ENCODE assay signal across 8 mouse cellular contexts in genomic region chr16:90220892-90221431, GRCm38 (mm10). TPM values are rescaled to one million over a fixed set of nuclear protein-coding genes. Genes with fewer than 3 reads are reported as not detected.
DNase-seq lines count a peak whose midpoint lies in the region; ATAC-seq and TF ChIP-seq lines count a peak whose summit lies in the region.

No protein-coding gene starts in this region.

- 0 out of 2 replicates have a peak, but pooled peaks have one; percentile 4 for TF ChIP-seq EP300 in heart, postnatal 0 days (IDR thresholded peaks at IDR 0.05; ENCODE audit: low read depth)

- no peaks in the 10 kb centered on the region for H3K27me3 ChIP-seq in kidney, embryonic 14.5 days (ENCODE audit: control insufficient read depth, insufficient read depth, low read length)
- H3K27me3 ChIP-seq in embryonic facial prominence, embryonic 12.5 days, result no peaks in the 10 kb centered on the region
- no peaks in the 10 kb centered on the region for H3K27me3 ChIP-seq in heart, postnatal 0 days (ENCODE audit: control insufficient read depth, insufficient read depth, low read length)
- no peaks in the 10 kb centered on the region for H3K27me3 ChIP-seq in myocyte (ENCODE audit: control insufficient read depth, insufficient read depth, insufficient read length)

- no peak for DNase-seq in kidney, postnatal 10 days
- DNase-seq in MN1 (ENCODE audit: low spot score), result peak; percentile 78
- peak; percentile 19 for DNase-seq in heart, postnatal 0 days (ENCODE audit: low spot score)
- DNase-seq in liver, result peak; percentile 88
- DNase-seq in spleen, postnatal 4 days (ENCODE audit: low spot score in 2 of 2), result no peak

- WGBS in kidney, embryonic 14.5 days, result under 1% methylated on average over 45 of the region's 52 CpGs
- 2% methylated on average over 48 of the region's 52 CpGs for WGBS in embryonic facial prominence, embryonic 12.5 days
- WGBS in heart, postnatal 0 days, result under 1% methylated on average over 51 of the region's 52 CpGs

- no peaks in the 10 kb centered on the region for H3K9me3 ChIP-seq in kidney, embryonic 14.5 days (ENCODE audit: control insufficient read depth, low read length)
- H3K9me3 ChIP-seq in embryonic facial prominence, embryonic 12.5 days, result no peaks in the 10 kb centered on the region
- H3K9me3 ChIP-seq in heart, postnatal 0 days (replicated peaks; ENCODE audit: control insufficient read depth, low read length), result no peaks in the 10 kb centered on the region

- H3K36me3 ChIP-seq in kidney, embryonic 14.5 days (ENCODE audit: control insufficient read depth, insufficient read depth, low read length), result peaks cover 28% of the 10 kb centered on the region
- peaks cover 26% of the 10 kb centered on the region for H3K36me3 ChIP-seq in embryonic facial prominence, embryonic 12.5 days
- H3K36me3 ChIP-seq in heart, postnatal 0 days (replicated peaks; ENCODE audit: control insufficient read depth, insufficient read depth, low read length), result peaks cover 28% of the 10 kb centered on the region
- H3K36me3 ChIP-seq in myocyte (ENCODE audit: control insufficient read depth, insufficient read depth), result peaks cover 26% of the 10 kb centered on the region

- TF ChIP-seq CTCF in heart, postnatal 0 days (IDR thresholded peaks at IDR 0.05; ENCODE audit: low read depth), result no peak

- peaks cover 31% of the 10 kb centered on the region for H3K79me2 ChIP-seq in myocyte (ENCODE audit: control insufficient read depth, insufficient read depth)

- no peak for TF ChIP-seq POLR2A in myocyte (IDR thresholded peaks at IDR 0.05; ENCODE audit: insufficient read length, low read depth)

- peak overlapping the region; percentile 82 for H3ac ChIP-seq in myocyte (ENCODE audit: control insufficient read depth, insufficient read length)

- H3K4me2 ChIP-seq in kidney, embryonic 14.5 days (replicated peaks; ENCODE audit: low read depth, low read length), result peak overlapping the region; percentile 83
- peak overlapping the region; percentile 78 for H3K4me2 ChIP-seq in embryonic facial prominence, embryonic 12.5 days (replicated peaks)
- peak overlapping the region; percentile 77 for H3K4me2 ChIP-seq in heart, postnatal 0 days (ENCODE audit: low read depth, low read length)
- H3K4me2 ChIP-seq in myocyte (ENCODE audit: low read depth), result peak overlapping the region; percentile 99

- ATAC-seq in kidney, embryonic 14.5 days (ENCODE audit: low FRiP score, low TSS enrichment), result peak; percentile 87
- ATAC-seq in embryonic facial prominence, embryonic 12.5 days (ENCODE audit: insufficient number of reproducible peaks, insufficient read depth, low FRiP score, low TSS enrichment), result peak; percentile 62
- ATAC-seq in heart, postnatal 0 days (ENCODE audit: insufficient read depth, low read depth), result peak; percentile 77

- H3K4me1 ChIP-seq in kidney, embryonic 14.5 days (ENCODE audit: control insufficient read depth, insufficient read depth, low read length), result peaks cover 7% of the 10 kb centered on the region
- H3K4me1 ChIP-seq in embryonic facial prominence, embryonic 12.5 days, result peaks cover 14% of the 10 kb centered on the region
- peaks cover 24% of the 10 kb centered on the region for H3K4me1 ChIP-seq in heart, postnatal 0 days (ENCODE audit: control insufficient read depth, insufficient read depth)

- H3K9ac ChIP-seq in kidney, embryonic 14.5 days (ENCODE audit: low read depth, low read length), result peak overlapping the region; percentile 90
- peak overlapping the region; percentile 81 for H3K9ac ChIP-seq in embryonic facial prominence, embryonic 12.5 days
- H3K9ac ChIP-seq in heart, postnatal 0 days (replicated peaks; ENCODE audit: low read depth, low read length), result peak overlapping the region; percentile 96

- H3K27ac ChIP-seq in kidney, embryonic 14.5 days (ENCODE audit: low read depth, low read length), result peak overlapping the region; percentile 93
- peak overlapping the region; percentile 81 for H3K27ac ChIP-seq in embryonic facial prominence, embryonic 12.5 days
- peak overlapping the region; percentile 96 for H3K27ac ChIP-seq in heart, postnatal 0 days (ENCODE audit: low read depth)

- peak overlapping the region; percentile 93 for H3K4me3 ChIP-seq in kidney, embryonic 14.5 days (ENCODE audit: low read length)
- peak overlapping the region; percentile 75 for H3K4me3 ChIP-seq in embryonic facial prominence, embryonic 12.5 days
- H3K4me3 ChIP-seq in heart, postnatal 0 days (ENCODE audit: low read depth, low read length), result peak overlapping the region; percentile 95
- H3K4me3 ChIP-seq in myocyte, result peak overlapping the region; percentile 80

TF ChIP-seq in myocyte, 11 proteins besides CTCF, POLR2A, EP300 and RAD21:
- TF ChIP-seq USF1 (IDR thresholded peaks at IDR 0.05; ENCODE audit: low read depth), result no peak
- no peak for TF ChIP-seq SRF (IDR thresholded peaks at IDR 0.05; ENCODE audit: control insufficient read depth, insufficient read length, low read depth)
- no peak for TF ChIP-seq TCF12 (IDR thresholded peaks at IDR 0.05; ENCODE audit: insufficient read depth, poor library complexity, severe bottlenecking)
- peak in 2 of 3 experiments; percentile 34 to 75 for TF ChIP-seq MYOG (IDR thresholded peaks at IDR 0.05; ENCODE audit: control insufficient read depth in 1 of 3, insufficient read depth in 1 of 3, insufficient read length in 2 of 3, low read depth in 2 of 3)
- TF ChIP-seq REST (IDR thresholded peaks at IDR 0.05; ENCODE audit: insufficient read depth, insufficient read length), result no peak
- TF ChIP-seq MYOD1 (IDR thresholded peaks at IDR 0.05; ENCODE audit: control insufficient read depth in 1 of 3, insufficient read length in 2 of 3, low read depth in 2 of 3), result peak in 2 of 3 experiments; percentile 52 to 72
- no peak for TF ChIP-seq MAX (IDR thresholded peaks at IDR 0.05; ENCODE audit: low read depth)
TF ChIP-seq in myocyte: peak in this region for 2.

RNA-seq across cellular contexts. Expression of gene Sod1, which starts 0.4 kb away (rescaled TPM):
- polyA plus RNA-seq in kidney, embryonic 14.5 days (2014; fragmentation: Nextera tagmentation; extraction: Ambion mirVana), result 1,220 and 1,387 TPM in 2 replicates
- 976 and 1,009 TPM in 2 replicates for polyA plus RNA-seq in embryonic facial prominence, embryonic 12.5 days (2016; fragmentation: Nextera tagmentation; extraction: Ambion mirVana)
- 155 and 222 TPM in 2 replicates for total RNA-seq in heart, postnatal 0 days (2014; rRNA removed; ENCODE audit: low replicate concordance)
- polyA plus RNA-seq in heart, postnatal 0 days (2015; fragmentation: Nextera tagmentation; extraction: Ambion mirVana), result 1,411 and 1,533 TPM in 2 replicates
- 551 TPM for polyA plus RNA-seq in myocyte (2012; fragmentation: generic; extraction: Trizol)

Comparison
In these comparisons a context has a peak if more than half of its experiments do, and no peak if none do; other contexts are left out.
1. DNase-seq: peak in MN1 (single experiment), heart, postnatal 0 days (single experiment) and liver (single experiment); none in kidney, postnatal 10 days (single experiment) and spleen, postnatal 4 days (0 of 2).
2. Peak in every context shown above with its lines, with median percentiles within 50 percentile points of each other: ATAC-seq, H3K27ac ChIP-seq, H3K4me2 ChIP-seq, H3K4me3 ChIP-seq and H3K9ac ChIP-seq.